Mouse (Mus musculus) C2C12 (cell line): ENCODE data around the gene Brca1.

ENCODE experiments used
- CTCF ChIP-seq: IDR thresholded peaks from one replicate; pipeline ENCODE4 v1.5.1; 2011; ENCODE audit not compliant: control insufficient read depth, insufficient read depth, insufficient read length
- USF1 ChIP-seq: IDR thresholded peaks from one replicate; pipeline ENCODE4 v1.6.1; 2011; ENCODE audit warnings: low read depth, mild to moderate bottlenecking, control low read depth, moderate library complexity

GRCm38 (mm10) chr11:101471926-101472325, 79.8 kb downstream of the Brca1 start:
- no peak for TF ChIP-seq CTCF
- TF ChIP-seq USF1: no peak
